Mouse (Mus musculus): ENCODE results near the gene Rps6kc1. TPM values are rescaled to one million over a fixed set of nuclear protein-coding genes. Genes with fewer than 3 reads are reported as not detected.

Gene Rps6kc1
- 10 to 100 TPM; 51.1 to 51.4 TPM for total RNA-seq (2023)

GRCm38 (mm10) chr1:190911415-190912123 lies at the start of gene Rps6kc1:
Rps6kc1 (minus strand) TSS chr1:190911770.

GRCm38 (mm10) chr1:190924812-190925211 lies 13.2 kb upstream of the Rps6kc1 start, which contains the start of gene Angel2:
Angel2 (plus strand) TSS chr1:190925112.

Other genes starting within 250 kb of the Rps6kc1 start
- 10 to 100 TPM; 46.7 to 53.0 TPM for gene Angel2, start 13.3 kb upstream of the Rps6kc1 start, total RNA-seq (2023)
- gene Vash2, start 67.5 kb upstream of the Rps6kc1 start, total RNA-seq (2023): not detected
- gene Flvcr1, start 114.4 kb upstream of the Rps6kc1 start, total RNA-seq (2023): 10 to 100 TPM; 60.3 to 72.0 TPM
- gene Spata45, start 124.9 kb upstream of the Rps6kc1 start, total RNA-seq (2023): not detected
- gene Tatdn3, start 151.2 kb upstream of the Rps6kc1 start, total RNA-seq (2023): 10 to 100 TPM; 27.4 to 28.8 TPM
- 1 to 10 TPM; 4.1 to 5.0 TPM for gene Nsl1, start 151.2 kb upstream of the Rps6kc1 start, total RNA-seq (2023)
- gene Batf3, start 186.1 kb upstream of the Rps6kc1 start, total RNA-seq (2023): 10 to 100 TPM; 49.0 to 60.1 TPM